Mouse (Mus musculus): ENCODE results near the gene Cers3.

GRCm38 (mm10) chr7:66694467-66694866, 48.8 kb upstream of the Cers3 start:
- TF ChIP-seq CTCF (IDR thresholded peaks at IDR 0.05; ENCODE audit: control insufficient read depth, insufficient read depth, insufficient replicate concordance, low read depth, low read length) (no peak), POLR2A (IDR thresholded peaks at IDR 0.05; ENCODE audit: control insufficient read depth, low read depth, low read length) (no peak)

Measured in testis, adult 2 months (tissue).